Comparison of ENCODE assay signal across 9 mouse cellular contexts in the genomic region with DNA sequence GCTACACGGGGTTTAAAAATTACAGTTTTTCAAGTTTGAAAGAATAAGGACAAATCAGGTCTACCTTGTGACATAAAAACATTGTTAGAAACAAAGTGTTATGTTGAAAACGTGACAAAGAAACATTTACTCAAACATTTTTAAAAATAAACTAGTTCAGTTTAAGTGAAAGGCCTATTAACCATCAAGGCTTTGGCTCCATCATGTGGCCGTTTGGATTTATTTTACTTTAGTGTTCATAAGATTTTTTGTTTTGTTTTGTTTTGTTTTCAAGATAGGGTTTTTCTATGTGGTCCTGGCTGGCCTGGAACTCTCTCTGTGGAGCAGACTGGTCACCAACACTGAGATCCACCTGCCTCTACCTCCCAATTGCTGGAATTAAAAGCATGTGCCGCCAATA. TPM values are rescaled to one million over a fixed set of nuclear protein-coding genes. Genes with fewer than 3 reads are reported as not detected.
DNase-seq lines count a peak whose midpoint lies in the region; ATAC-seq lines count a peak whose summit lies in the region.
"Had no signal": no experiment of that assay in that cellular context is flagged by ENCODE, and none has a peak within 500 bp of the region (broad histone marks: within the 10 kb centered on the region; RNA-seq: fewer than 3 reads in every experiment).

No protein-coding gene starts in this region.

- H3K9me3 ChIP-seq in hindbrain, embryonic 11.5 days (ENCODE audit: control insufficient read depth, low read length): no peaks in the 10 kb centered on the region
- no peaks in the 10 kb centered on the region for H3K9me3 ChIP-seq in hindbrain, embryonic 13.5 days
- H3K9me3 ChIP-seq: neural tube, embryonic 12.5 days had no signal

- no peak overlapping the region for H3K4me2 ChIP-seq in hindbrain, embryonic 11.5 days (replicated peaks; ENCODE audit: low read depth, low read length)
- H3K4me2 ChIP-seq in hindbrain, embryonic 13.5 days: no peak overlapping the region
- H3K4me2 ChIP-seq: neural tube, embryonic 12.5 days had no signal

- H3K36me3 ChIP-seq in hindbrain, embryonic 11.5 days (ENCODE audit: control insufficient read depth, insufficient read depth, low read length): no peaks in the 10 kb centered on the region
- H3K36me3 ChIP-seq in hindbrain, embryonic 13.5 days: no peaks in the 10 kb centered on the region
- no peaks in the 10 kb centered on the region for H3K36me3 ChIP-seq in splenic B cell, adult 2 months (ENCODE audit: control insufficient read depth, insufficient read depth, low read length, poor library complexity, severe bottlenecking)
- H3K36me3 ChIP-seq: neural tube, embryonic 12.5 days had no signal

- H3K27ac ChIP-seq in hindbrain, embryonic 11.5 days (ENCODE audit: low read depth, low read length): no peak overlapping the region
- H3K27ac ChIP-seq in hindbrain, embryonic 13.5 days: no peak overlapping the region
- H3K27ac ChIP-seq: neural tube, embryonic 12.5 days had no signal

- H3K4me3 ChIP-seq in hindbrain, embryonic 11.5 days (ENCODE audit: low read depth, low read length): no peak overlapping the region
- H3K4me3 ChIP-seq in hindbrain, embryonic 13.5 days: no peak overlapping the region
- H3K4me3 ChIP-seq: neural tube, embryonic 12.5 days had no signal

- H3K27me3 ChIP-seq in hindbrain, embryonic 11.5 days (ENCODE audit: control insufficient read depth, insufficient read depth, low read length): no peaks in the 10 kb centered on the region
- no peaks in the 10 kb centered on the region for H3K27me3 ChIP-seq in hindbrain, embryonic 13.5 days
- H3K27me3 ChIP-seq in splenic B cell, adult 2 months (ENCODE audit: control insufficient read depth, insufficient read depth, low read length, poor library complexity, severe bottlenecking): no peaks in the 10 kb centered on the region
- H3K27me3 ChIP-seq: neural tube, embryonic 12.5 days had no signal

- ATAC-seq in hindbrain, embryonic 11.5 days (ENCODE audit: low FRiP score): no peak
- no peak for ATAC-seq in hindbrain, embryonic 13.5 days (ENCODE audit: low FRiP score)

- no peak overlapping the region for H3K9ac ChIP-seq in hindbrain, embryonic 11.5 days (ENCODE audit: low read depth, low read length)
- H3K9ac ChIP-seq in hindbrain, embryonic 13.5 days: no peak overlapping the region
- H3K9ac ChIP-seq: neural tube, embryonic 12.5 days had no signal

- WGBS in hindbrain, embryonic 11.5 days: 63% methylated on average over 4 of the region's 4 CpGs
- WGBS in hindbrain, embryonic 13.5 days: 62% methylated on average over 4 of the region's 4 CpGs

- DNase-seq in hindbrain, embryonic 11.5 days (ENCODE audit: low spot score): peak; percentile 37
- peak; percentile 30 to 31 for DNase-seq in right cerebral cortex, postnatal 10 days (ENCODE audit: low spot score in 2 of 2)
- no peak for DNase-seq in right cerebral cortex, postnatal 25 days
- DNase-seq in brain, adult 2 months (ENCODE audit: low read depth, low spot score): peak; percentile 75
- DNase-seq in splenic B cell, adult 2 months (ENCODE audit: low read depth, low spot score): peak; percentile 79
- no peak for DNase-seq in spleen, postnatal 36 days (ENCODE audit: low spot score in 2 of 2)
- DNase-seq in gastrocnemius, postnatal 25 days: no peak

- H3K4me1 ChIP-seq in hindbrain, embryonic 11.5 days (replicated peaks; ENCODE audit: control insufficient read depth, insufficient read depth, low read length): no peaks in the 10 kb centered on the region
- peaks cover 14% of the 10 kb centered on the region for H3K4me1 ChIP-seq in hindbrain, embryonic 13.5 days (replicated peaks)

RNA-seq across cellular contexts. Expression of a gene that starts 52.6 kb away (rescaled TPM):
- 23.0 and 24.3 TPM in 2 replicates for polyA plus RNA-seq in hindbrain, embryonic 11.5 days (2014; fragmentation: Nextera tagmentation; extraction: Ambion mirVana)
- polyA plus RNA-seq in hindbrain, embryonic 13.5 days (2015; fragmentation: Nextera tagmentation; extraction: Ambion mirVana): 26.3 and 27.0 TPM in 2 replicates
- total RNA-seq in gastrocnemius, postnatal 25 days (2021): 10 to 100 TPM; 41.5 to 48.3 TPM

RNA-seq across cellular contexts. Expression of a gene that starts 53.1 kb away (rescaled TPM):
- 1.2 and 1.8 TPM in 2 replicates for polyA plus RNA-seq in hindbrain, embryonic 11.5 days (2014; fragmentation: Nextera tagmentation; extraction: Ambion mirVana)
- 1.1 and 1.8 TPM in 2 replicates for polyA plus RNA-seq in hindbrain, embryonic 13.5 days (2015; fragmentation: Nextera tagmentation; extraction: Ambion mirVana)
- 10 to 100 TPM; 11.0 to 11.1 TPM for total RNA-seq in gastrocnemius, postnatal 25 days (2021)

Comparison
In these comparisons a context has a peak if more than half of its experiments do, and no peak if none do; other contexts are left out.
1. DNase-seq: peak in hindbrain, embryonic 11.5 days (single experiment), right cerebral cortex, postnatal 10 days (2 of 2), brain, adult 2 months (single experiment) and splenic B cell, adult 2 months (single experiment); none in right cerebral cortex, postnatal 25 days (single experiment), spleen, postnatal 36 days (0 of 2) and gastrocnemius, postnatal 25 days (single experiment).